Mouse (Mus musculus) adrenal gland (tissue): Measurements from ENCODE around the gene Tmtc1.

Experiments
- intact Hi-C: fragments of 180-260 bp; cut with DNase I; formaldehyde crosslinking; loops from one replicate; pipeline ENCODE4 v1.15.1; 2025

The Tmtc1 gene

GRCm38 (mm10) chr6:148328130-148328529 is 116.1 kb downstream of the Tmtc1 start:
- intact Hi-C loops, result no loop called here

GRCm38 (mm10) chr6:148318736-148319135 is 125.5 kb downstream of the Tmtc1 start:
- intact Hi-C loops, result no loop called here

- intact Hi-C loops, result no loop called here
Measured at GRCm38 (mm10) chr6:148315571-148316080, 128.6 kb downstream of the Tmtc1 start.

- intact Hi-C loops, result no loop called here
Measured at GRCm38 (mm10) chr6:148315106-148315505, 129.1 kb downstream of the Tmtc1 start.

GRCm38 (mm10) chr6:148310981-148311380 is 133.2 kb downstream of the Tmtc1 start:
- intact Hi-C loops, result no loop called here

- intact Hi-C loops, result no loop called here
Measured at GRCm38 (mm10) chr6:148305821-148306220, 138.4 kb downstream of the Tmtc1 start.

- intact Hi-C loops, result no loop called here
Measured at GRCm38 (mm10) chr6:148305191-148305590, 139.0 kb downstream of the Tmtc1 start.

- intact Hi-C loops, result no loop called here
Measured at GRCm38 (mm10) chr6:148302261-148302660, 141.9 kb downstream of the Tmtc1 start.

GRCm38 (mm10) chr6:148297086-148297485 is 147.1 kb downstream of the Tmtc1 start:
- intact Hi-C loops, result no loop called here

GRCm38 (mm10) chr6:148296418-148296817 is 147.8 kb downstream of the Tmtc1 start:
- intact Hi-C loops, result no loop called here

- intact Hi-C loops, result no loop called here
Measured at GRCm38 (mm10) chr6:148294506-148294905, 149.7 kb downstream of the Tmtc1 start.

GRCm38 (mm10) chr6:148290865-148291264 is 153.3 kb downstream of the Tmtc1 start:
- intact Hi-C loops, result no loop called here

GRCm38 (mm10) chr6:148283224-148283881 is 160.8 kb downstream of the Tmtc1 start:
- intact Hi-C loops, result no loop called here

GRCm38 (mm10) chr6:148279240-148279639 is 164.9 kb downstream of the Tmtc1 start:
- intact Hi-C loops, result no loop called here

- intact Hi-C loops, result no loop called here
Measured at GRCm38 (mm10) chr6:148276418-148276817, 167.8 kb downstream of the Tmtc1 start.

GRCm38 (mm10) chr6:148275046-148275445 is 169.1 kb downstream of the Tmtc1 start:
- intact Hi-C loops, result no loop called here

GRCm38 (mm10) chr6:148260729-148261101 is 183.5 kb downstream of the Tmtc1 start:
- intact Hi-C loops, result no loop called here

GRCm38 (mm10) chr6:148259979-148260728 is 184.0 kb downstream of the Tmtc1 start:
- intact Hi-C loops, result loop anchor here (10.0 kb wide), 1 partner anchor 425 kb away; no protein-coding TSS in a partner anchor

- intact Hi-C loops, result loop anchor here (10.0 kb wide), 1 partner anchor 426 kb away; no protein-coding TSS in a partner anchor
Measured at GRCm38 (mm10) chr6:148259074-148259473, 185.1 kb downstream of the Tmtc1 start.

GRCm38 (mm10) chr6:148257805-148258204 is 186.4 kb downstream of the Tmtc1 start:
- intact Hi-C loops, result loop anchor here (10.0 kb wide), 1 partner anchor 427 kb away; no protein-coding TSS in a partner anchor

GRCm38 (mm10) chr6:148256109-148256508 is 188.1 kb downstream of the Tmtc1 start:
- intact Hi-C loops, result loop anchor here (10.0 kb wide), 1 partner anchor 429 kb away; no protein-coding TSS in a partner anchor

GRCm38 (mm10) chr6:148255395-148256053 is 188.7 kb downstream of the Tmtc1 start:
- intact Hi-C loops, result loop anchor here (10.0 kb wide), 1 partner anchor 429 kb away; no protein-coding TSS in a partner anchor
